Mouse (Mus musculus) lung, postnatal 0 days (tissue): ENCODE measurements at regions not wholly inside any gene's neighbourhood (a gene's known extent, or its start where the extent isn't known, plus 50 kb on each side); places are given as distances from the start of the nearest gene placed in this dataset.

Source experiments
- ATAC-seq: fragments of 200-750 bp; cut with Nextera tagmentation; 2 replicates; pipeline ENCODE4 v1.8.0; 2017; ENCODE audit warnings: moderate library complexity
- DNase-seq: peaks from one replicate; pipeline ENCODE4 v3.0.0-alpha.2; 2016; ENCODE audit warnings: low spot score
- H3K27ac ChIP-seq: fragments of 300-500 bp; sonication (generic); 2 replicates; pipeline ENCODE4 v1.5.1; 2014; ENCODE audit warnings: antibody characterized with exemption, mild to moderate bottlenecking, low read length, mixed read lengths
- H3K27me3 ChIP-seq: fragments of 300-500 bp; sonication (generic); replicated peaks from 2 replicates; pipeline ENCODE4 v1.6.1; 2014; ENCODE audit warnings: low read length, mixed read lengths; ENCODE audit not compliant: insufficient read depth
- H3K36me3 ChIP-seq: fragments of 300-500 bp; sonication (generic); 2 replicates; pipeline ENCODE4 v1.6.1; 2014; ENCODE audit warnings: low read length, mixed read lengths; ENCODE audit not compliant: insufficient read depth
- H3K4me1 ChIP-seq: fragments of 300-500 bp; sonication (generic); 2 replicates; pipeline ENCODE4 v1.6.1; 2014; ENCODE audit warnings: antibody characterized with exemption, low read depth, low read length, mixed read lengths; ENCODE audit not compliant: insufficient read depth
- H3K4me2 ChIP-seq: fragments of 300-500 bp; sonication (generic); replicated peaks from 2 replicates; pipeline ENCODE4 v1.6.1; 2014; ENCODE audit warnings: low read depth, mild to moderate bottlenecking, low read length, moderate library complexity, mixed read lengths
- H3K4me3 ChIP-seq: fragments of 300-500 bp; sonication (generic); 2 replicates; pipeline ENCODE4 v1.5.1; 2014; ENCODE audit warnings: low read depth, low read length
- H3K9ac ChIP-seq: fragments of 300-500 bp; sonication (generic); replicated peaks from 2 replicates; pipeline ENCODE4 v1.6.1; 2014; ENCODE audit warnings: low read depth, mild to moderate bottlenecking
- H3K9me3 ChIP-seq: fragments of 300-500 bp; sonication (generic); 2 replicates; pipeline ENCODE4 v1.6.1; 2016; ENCODE audit warnings: low read length, mixed read lengths
- EP300 ChIP-seq: IDR thresholded peaks from 2 replicates; pipeline ENCODE4 v1.6.1; 2016; ENCODE audit warnings: antibody characterized with exemption, mild to moderate bottlenecking, control low read depth
- WGBS: fragments of 180-500 bp; shearing (Covaris S2); extraction: QIAGEN DNeasy Blood & Tissue Kit; methylation state at CpG from one replicate; pipeline ENCODE4 v1.1.7; 2014; 5-methylcytosine and 5-hydroxymethylcytosine counted together

DNA sequence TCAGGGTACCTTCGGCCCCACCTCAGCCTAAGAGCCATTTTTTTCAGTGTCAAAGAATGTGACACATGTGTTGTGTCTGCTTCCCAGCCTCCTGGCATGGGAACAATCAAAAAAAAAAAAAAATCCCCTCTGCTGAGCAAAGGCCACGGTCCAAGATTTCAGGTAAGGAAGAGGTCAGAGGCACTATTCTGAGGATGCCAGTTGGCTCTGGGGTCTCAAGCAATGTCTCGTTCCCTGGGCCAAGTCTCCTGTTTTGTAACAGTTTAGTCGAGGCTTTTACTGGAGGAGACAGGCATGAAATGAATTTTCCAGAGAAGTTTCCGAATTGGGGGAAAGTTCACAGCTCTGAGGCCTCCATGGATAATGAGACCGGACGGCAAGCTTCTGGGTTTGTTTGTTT, 51.3 kb upstream of the Tmem170b start:
- TF ChIP-seq EP300: no peak
- Histone ChIP-seq H3K27me3 (no peaks in the 10 kb centered on the region), H3K36me3 (no peaks in the 10 kb centered on the region), H3K4me3 (no peak overlapping the region), H3K27ac (no peak overlapping the region), H3K9ac (no peak overlapping the region), H3K4me1 (peaks cover 14% of the 10 kb centered on the region; the same call in 1 of the 2 replicates), H3K4me2 (no peak overlapping the region), H3K9me3 (no peaks in the 10 kb centered on the region)
- ATAC-seq (no peak), DNase-seq (no peak)
- WGBS: 70% methylated on average over 7 of the region's 7 CpGs
